Mouse (Mus musculus): ENCODE measurements around the gene Slc35f4.

- TF ChIP-seq TAL1 (IDR thresholded peaks at IDR 0.05; ENCODE audit: low read length) (no peak), GATA1 (IDR thresholded peaks at IDR 0.05; ENCODE audit: low read length) (no peak)
Observed at GRCm38 (mm10) chr14:49447669-49448068, 78.2 kb downstream of the Slc35f4 start.
